Mouse (Mus musculus) E14TG2a.4 (cell line): ENCODE data around the gene Tmc8.

Experiments
- CTCF ChIP-seq: conservative IDR thresholded peaks from 2 replicates; pipeline ENCODE4 v1.5.1; 2014; ENCODE audit warnings: low read length
- POU5F1 ChIP-seq: IDR thresholded peaks from 2 replicates; pipeline ENCODE4 v1.6.1; 2014; ENCODE audit warnings: low read length, borderline replicate concordance

GRCm38 (mm10) chr11:117800038-117800437 is 18.2 kb downstream of the Tmc8 start:
- no peak for TF ChIP-seq CTCF
- no peak for TF ChIP-seq POU5F1
